Mouse (Mus musculus) CH12.LX (cell line): ENCODE results near the gene Crlf1. TPM values are rescaled to one million over a fixed set of nuclear protein-coding genes. Genes with fewer than 3 reads are reported as not detected.

Experiments used
- DNase-seq: peaks from one replicate; pipeline ENCODE4 v3.0.0-alpha.2; 2013; ENCODE audit errors: extremely low read depth
- H3K27ac ChIP-seq: 2 replicates; pipeline ENCODE4 v1.5.1; 2012; ENCODE audit warnings: low read depth, mild to moderate bottlenecking, control low read depth, moderate library complexity; ENCODE audit not compliant: insufficient read depth
- H3K27me3 ChIP-seq: replicated peaks from 2 replicates; pipeline ENCODE3; 2012; ENCODE audit warnings: inconsistent platforms
- H3K36me3 ChIP-seq, 2 experiments: replicated peaks in 1 of 2; 2 replicates each; pipeline versions ENCODE3 to v1.6.1; 2012; ENCODE audit warnings: inconsistent platforms in 1 of 2, low read length in 1 of 2, mild to moderate bottlenecking in 1 of 2, mixed read lengths in 1 of 2, moderate library complexity in 1 of 2; ENCODE audit not compliant: control insufficient read depth in 1 of 2, insufficient read depth in 1 of 2
- H3K4me1 ChIP-seq, 2 experiments: 2 replicates each; pipeline ENCODE4 v1.6.1; 2012; ENCODE audit warnings: inconsistent platforms in 1 of 2, moderate library complexity in 1 of 2; ENCODE audit not compliant: insufficient read depth in 2 of 2, control insufficient read depth in 1 of 2
- H3K4me2 ChIP-seq: 2 replicates; pipeline ENCODE4 v1.6.1; 2012; ENCODE audit warnings: low read depth, mild to moderate bottlenecking, control low read depth; ENCODE audit not compliant: poor library complexity, insufficient read depth, severe bottlenecking
- H3K4me3 ChIP-seq, 3 experiments: fragments of 150-350 bp in 1 of 3; sonication (generic) in 1 of 3; replicated peaks in 1 of 3; 2 replicates each; pipeline versions ENCODE3 to v1.5.1; 2011 to 2012; ENCODE audit warnings: low read depth in 2 of 3, low read length in 2 of 3, mild to moderate bottlenecking in 2 of 3, moderate library complexity in 2 of 3, control low read depth in 1 of 3, improper control_type of control experiment in 1 of 3, inconsistent platforms in 1 of 3, mixed read lengths in 1 of 3; ENCODE audit not compliant: poor library complexity in 1 of 3
- H3K79me2 ChIP-seq: replicated peaks from 2 replicates; pipeline ENCODE4 v1.6.1; 2012; ENCODE audit warnings: mild to moderate bottlenecking, moderate library complexity; ENCODE audit not compliant: control insufficient read depth, poor library complexity, insufficient read depth, severe bottlenecking; ENCODE audit errors: extremely low read depth
- H3K9ac ChIP-seq: 2 replicates; pipeline ENCODE4 v1.6.1; 2012; ENCODE audit warnings: low read depth, mild to moderate bottlenecking, control low read depth, moderate library complexity; ENCODE audit not compliant: insufficient read depth
- H3K9me3 ChIP-seq: replicated peaks from 2 replicates; pipeline ENCODE3; 2012; ENCODE audit warnings: low read length, inconsistent platforms, mixed read lengths
- BHLHE40 ChIP-seq: IDR thresholded peaks from 2 replicates; pipeline ENCODE4 v1.6.1; 2011; ENCODE audit warnings: mild to moderate bottlenecking, low read depth, low read length, improper control_type of control experiment
- CHD1 ChIP-seq: IDR thresholded peaks from 2 replicates; pipeline ENCODE4 v1.6.1; 2012; ENCODE audit warnings: low read depth, low read length, improper control_type of control experiment, inconsistent platforms
- CTCF ChIP-seq, 2 experiments: IDR thresholded peaks in 1 of 2; conservative IDR thresholded peaks in 1 of 2; 2 replicates each; pipeline ENCODE4 v1.5.1; 2011 to 2012; ENCODE audit warnings: low read depth in 2 of 2, low read length in 2 of 2, improper control_type of control experiment in 1 of 2, inconsistent platforms in 1 of 2, mild to moderate bottlenecking in 1 of 2, moderate library complexity in 1 of 2
- EP300 ChIP-seq: IDR thresholded peaks from 2 replicates; pipeline ENCODE4 v1.6.1; 2011; ENCODE audit warnings: low read length, improper control_type of control experiment
- ETS1 ChIP-seq: conservative IDR thresholded peaks from 2 replicates; pipeline ENCODE4 v1.6.1; 2012; ENCODE audit warnings: low read depth, mild to moderate bottlenecking, inconsistent platforms, low read length, improper control_type of control experiment, moderate library complexity
- GABPA ChIP-seq: IDR thresholded peaks from 2 replicates; pipeline ENCODE4 v1.6.1; 2012; ENCODE audit warnings: low read depth, low read length, improper control_type of control experiment, inconsistent platforms; ENCODE audit not compliant: insufficient replicate concordance
- HCFC1 ChIP-seq: IDR thresholded peaks from 2 replicates; pipeline ENCODE4 v1.6.1; 2012; ENCODE audit warnings: low read depth, mild to moderate bottlenecking, inconsistent platforms, low read length, improper control_type of control experiment
- IRF4 ChIP-seq: IDR thresholded peaks from 2 replicates; pipeline ENCODE4 v1.6.1; 2014; ENCODE audit warnings: low read depth, mild to moderate bottlenecking, inconsistent platforms, low read length, improper control_type of control experiment
- JUN ChIP-seq: IDR thresholded peaks from 2 replicates; pipeline ENCODE4 v1.6.1; 2011; ENCODE audit warnings: low read depth, mild to moderate bottlenecking, low read length, improper control_type of control experiment, moderate library complexity; ENCODE audit not compliant: insufficient read depth
- MAFK ChIP-seq: IDR thresholded peaks from 2 replicates; pipeline ENCODE4 v1.6.1; 2011; ENCODE audit warnings: low read length, improper control_type of control experiment; ENCODE audit not compliant: insufficient replicate concordance
- MAX ChIP-seq: IDR thresholded peaks from 2 replicates; pipeline ENCODE4 v1.6.1; 2011; ENCODE audit warnings: low read length, improper control_type of control experiment
- MAZ ChIP-seq: IDR thresholded peaks from 2 replicates; pipeline ENCODE4 v1.6.1; 2012; ENCODE audit warnings: low read depth, mild to moderate bottlenecking, inconsistent platforms, low read length, improper control_type of control experiment, moderate library complexity
- MXI1 ChIP-seq: IDR thresholded peaks from 2 replicates; pipeline ENCODE4 v1.6.1; 2011; ENCODE audit warnings: mild to moderate bottlenecking, low read depth, low read length, improper control_type of control experiment
- MYC ChIP-seq: IDR thresholded peaks from 2 replicates; pipeline ENCODE4 v1.6.1; 2011; ENCODE audit warnings: low read depth, mild to moderate bottlenecking, improper control_type of control experiment, low read length
- NELFE ChIP-seq: IDR thresholded peaks from 2 replicates; pipeline ENCODE4 v1.6.1; 2011; ENCODE audit warnings: low read depth, low read length, improper control_type of control experiment
- NRF1 ChIP-seq: IDR thresholded peaks from 2 replicates; pipeline ENCODE4 v1.6.1; 2014; ENCODE audit warnings: low read depth, mild to moderate bottlenecking, inconsistent platforms, low read length, improper control_type of control experiment, moderate library complexity
- POLR2A ChIP-seq: IDR thresholded peaks from 2 replicates; pipeline ENCODE4 v1.6.1; 2011; ENCODE audit warnings: low read depth, mild to moderate bottlenecking, improper control_type of control experiment, low read length
- POLR2AphosphoS2 ChIP-seq: IDR thresholded peaks from 2 replicates; pipeline ENCODE4 v1.6.1; 2011; ENCODE audit warnings: low read depth, low read length, improper control_type of control experiment
- RCOR1 ChIP-seq: conservative IDR thresholded peaks from 2 replicates; pipeline ENCODE4 v1.6.1; 2012; ENCODE audit warnings: low read depth, mild to moderate bottlenecking, inconsistent platforms, low read length, improper control_type of control experiment
- SIN3A ChIP-seq: IDR thresholded peaks from 2 replicates; pipeline ENCODE4 v1.6.1; 2012; ENCODE audit warnings: low read length, improper control_type of control experiment, inconsistent platforms
- SMC3 ChIP-seq: IDR thresholded peaks from 2 replicates; pipeline ENCODE4 v1.6.1; 2011; ENCODE audit warnings: low read depth, low read length, improper control_type of control experiment
- TBP ChIP-seq: conservative IDR thresholded peaks from 2 replicates; pipeline ENCODE4 v1.6.1; 2011; ENCODE audit warnings: low read depth, low read length, improper control_type of control experiment
- TCF12 ChIP-seq: IDR thresholded peaks from 2 replicates; pipeline ENCODE4 v1.6.1; 2014; ENCODE audit warnings: low read depth, mild to moderate bottlenecking, inconsistent platforms, low read length, improper control_type of control experiment
- UBTF ChIP-seq: IDR thresholded peaks from 2 replicates; pipeline ENCODE4 v1.6.1; 2012; ENCODE audit warnings: low read depth, mild to moderate bottlenecking, inconsistent platforms, low read length, improper control_type of control experiment, moderate library complexity
- USF1 ChIP-seq: IDR thresholded peaks from 2 replicates; pipeline ENCODE4 v1.6.1; 2014; ENCODE audit warnings: low read depth, mild to moderate bottlenecking, inconsistent platforms, low read length, improper control_type of control experiment
- USF2 ChIP-seq: conservative IDR thresholded peaks from 2 replicates; pipeline ENCODE4 v1.6.1; 2011; ENCODE audit warnings: low read depth, low read length, improper control_type of control experiment
- ZC3H11A ChIP-seq: IDR thresholded peaks from 2 replicates; pipeline ENCODE4 v1.6.1; 2012; ENCODE audit warnings: low read depth, mild to moderate bottlenecking, inconsistent platforms, low read length, improper control_type of control experiment
- ZMIZ1 ChIP-seq: IDR thresholded peaks from 2 replicates; pipeline ENCODE4 v1.6.1; 2012; ENCODE audit warnings: low read depth, mild to moderate bottlenecking, inconsistent platforms, low read length, improper control_type of control experiment
- dilution Hi-C: fragments of 300-500 bp; cut with MboI; formaldehyde crosslinking; loops from 2 replicates; pipeline ENCODE4 v1.14.3; 2020; ENCODE audit warnings: low sequenced_read_pairs; ENCODE audit not compliant: extremely low pct_unique_long_range_greater_than_20kb, extremely low pct_ligation_motif_present
- in situ Hi-C: fragments of 300-500 bp; cut with MboI; formaldehyde crosslinking; loops from 3 replicates; pipeline ENCODE4 v1.14.3; 2019; ENCODE audit warnings: low sequenced_read_pairs, low pct_ligation_motif_present, low pct_unique_long_range_greater_than_20kb, mixed read lengths
- polyA plus RNA-seq: library from polyadenylated mRNA; unstranded; fragments of >175 nt; gene quantifications from 2 replicates; pipeline ENCODE4 v1.2.1, GENCODE M21; 2012; ENCODE audit warnings: low read depth; ENCODE audit not compliant: insufficient read length
- total RNA-seq, 2 experiments: library from RNA; depleted of rRNA; stranded (reverse); fragments of 300-350 nt in 1 of 2; fragments of >200 nt in 1 of 2; gene quantifications; 2 replicates each; pipeline ENCODE4 v1.2.3; 2012 to 2014

Gene Crlf1
- total and polyA plus RNA-seq, 3 experiments: 0.42 to 1.1 (median 0.44) TPM

- Histone ChIP-seq H3K79me2 (no peaks in the 10 kb centered on the region), H3K4me3 (peak within 1 kb of the TSS; percentile 76 to 95 (median 87)), H3K27ac (peak within 1 kb of the TSS; percentile 21; the same call in 1 of the 2 replicates), H3K4me2 (peak within 1 kb of the TSS; percentile 72), H3K9ac (peak within 1 kb of the TSS; percentile 90), H3K27me3 (peaks cover 33% of the 10 kb centered on the region), H3K4me1 (peaks cover 0 to 26% of the 10 kb centered on the region in 2 experiments; a peak in 2 of 4 replicates), H3K9me3 (no peaks in the 10 kb centered on the region), H3K36me3 (peaks cover 0 to 24% of the 10 kb centered on the region in 2 experiments)
- dilution Hi-C loops: no loop called here
- TF ChIP-seq HCFC1 (peak; percentile 6; the same call in 1 of the 2 replicates), MXI1 (peak; percentile 85; the same call in 1 of the 2 replicates), RCOR1 (no peak), ETS1 (peak; percentile 7; the same call in 1 of the 2 replicates), NELFE (peak; percentile 74), MAX (peak; percentile 52; the same call in 1 of the 2 replicates), MYC (0 out of 2 replicates have a peak, but pooled peaks have one; percentile 55), CHD1 (0 out of 2 replicates have a peak, but pooled peaks have one; percentile 33), MAZ (no peak), POLR2A (peak; percentile 73), EP300 (no peak), NRF1 (peak; percentile 37; the same call in 1 of the 2 replicates), TCF12 (peak; percentile 65), ZMIZ1 (peak; percentile 42; the same call in 1 of the 2 replicates), GABPA (no peak), SIN3A (peak; percentile 68; the same call in 1 of the 2 replicates)
- peak; percentile 99 for DNase-seq
- in situ Hi-C loops: no loop called here
Measured at GRCm38 (mm10) chr8:70476333-70477268, 16.4 kb upstream of the Crlf1 start, which contains the start of gene Klhl26. Gene Klhl26, minus strand, starts transcription at chr8:70476968.

- peak overlapping the region; percentile 72 for H3K4me2 ChIP-seq
- peak overlapping the region; percentile 8; the same call in 1 of the 2 replicates for H3K27ac ChIP-seq
- no peaks in the 10 kb centered on the region for H3K9me3 ChIP-seq
- in situ Hi-C loops (no loop called here), dilution Hi-C loops (no loop called here)
- H3K36me3 ChIP-seq: peaks cover 0 to 17% of the 10 kb centered on the region in 2 experiments
- peaks cover 0 to 26% of the 10 kb centered on the region in 2 experiments; a peak in 2 of 4 replicates for H3K4me1 ChIP-seq
- no peak overlapping the region; the same call in 1 of the 2 replicates for H3K9ac ChIP-seq
- H3K27me3 ChIP-seq: peaks cover 41% of the 10 kb centered on the region
- no peaks in the 10 kb centered on the region for H3K79me2 ChIP-seq
- DNase-seq: peak; percentile 92
- peak overlapping the region; percentile 34 to 76 (median 49) for H3K4me3 ChIP-seq
- TF ChIP-seq SMC3 (no peak), POLR2AphosphoS2 (no peak), HCFC1 (0 out of 2 replicates have a peak, but pooled peaks have one; percentile 17), UBTF (no peak), MXI1 (peak; percentile 31), SIN3A (no peak; the same call in 1 of the 2 replicates), TBP (peak; percentile 66; the same call in 1 of the 2 replicates), USF1 (no peak), NRF1 (0 out of 2 replicates have a peak, but pooled peaks have one; percentile 15), USF2 (no peak), IRF4 (no peak), MAX (0 out of 2 replicates have a peak, but pooled peaks have one; percentile 4), ZC3H11A (no peak), RCOR1 (no peak), BHLHE40 (0 out of 2 replicates have a peak, but pooled peaks have one; percentile 9), MYC (0 out of 2 replicates have a peak, but pooled peaks have one; percentile 26), CTCF (conservative IDR thresholded peaks at IDR 0.05 in 1 of 2, IDR thresholded peaks at IDR 0.05 in 1 of 2; ENCODE audit: low read depth in 2 of 2, low read length in 2 of 2) (no peak), MAFK (no peak), JUN (no peak)
Measured at GRCm38 (mm10) chr8:70477269-70477982, 15.5 kb upstream of the Crlf1 start.
